Mouse (Mus musculus): ENCODE results near the gene Ralgapb. TPM values are rescaled to one million over a fixed set of nuclear protein-coding genes. Genes with fewer than 3 reads are reported as not detected.

Ralgapb gene
- polyA plus RNA-seq, 1 experiment from 2014 or later = 14.3 TPM

DNA sequence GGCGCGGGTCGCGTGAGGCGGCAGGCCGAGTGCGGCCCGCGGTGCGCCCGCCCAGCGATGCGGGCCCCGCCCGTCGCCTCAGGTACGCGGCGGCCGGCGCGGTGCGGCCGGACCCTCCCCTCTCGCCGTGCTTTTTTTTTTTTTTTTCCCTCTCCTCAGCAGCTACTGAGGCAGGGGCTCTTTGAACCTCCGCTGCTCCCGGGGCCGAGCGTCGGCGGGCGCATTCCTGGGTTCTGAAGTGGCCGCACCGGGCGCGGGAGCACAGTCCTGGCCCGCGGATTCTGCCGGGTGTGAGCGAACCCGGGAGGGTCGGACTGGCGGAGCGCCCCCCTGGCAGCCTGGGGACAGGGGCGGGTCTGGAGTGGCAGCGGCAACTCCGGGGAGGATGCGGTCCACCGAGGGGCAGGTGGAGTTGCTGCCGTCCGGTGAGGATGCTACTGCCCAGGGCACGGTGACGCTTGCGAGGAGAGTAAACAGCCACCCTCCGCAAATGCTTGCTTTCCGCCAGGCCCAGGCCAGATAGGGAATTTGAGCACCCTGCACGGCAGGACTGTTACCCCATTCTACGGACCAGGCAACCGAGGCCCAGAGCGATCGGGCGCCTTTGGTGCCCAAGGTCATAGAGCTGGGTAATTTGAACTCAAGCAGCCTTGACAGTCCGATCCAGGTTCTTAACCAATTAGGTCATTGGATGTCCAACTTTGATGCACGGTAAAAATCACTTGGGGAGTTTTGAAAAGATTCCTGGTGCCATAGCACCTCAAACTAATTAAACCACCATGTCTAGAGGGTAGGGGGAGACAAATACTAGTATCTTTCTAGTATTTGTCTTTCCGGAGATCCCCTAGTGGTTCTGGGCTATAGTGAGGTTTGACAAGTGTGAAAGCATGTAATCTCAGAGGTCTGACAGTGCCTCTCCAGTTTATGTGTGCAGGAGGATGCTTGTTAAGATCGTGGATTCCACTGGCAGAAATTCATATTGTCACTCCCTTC is 670 bp downstream of the Ralgapb start:
- ATAC-seq (ENCODE audit: insufficient number of reproducible peaks, low FRiP score, low TSS enrichment, low read depth) = peak; percentile 69
- Histone ChIP-seq H3K27me3 (no peaks in the 10 kb centered on the region), H3K4me2 (peak overlapping the region; percentile 87), H3K36me3 (no peaks in the 10 kb centered on the region), H3K4me3 (peak overlapping the region; percentile 87), H3K4me1 (peaks cover 19% of the 10 kb centered on the region), H3K9ac (peak overlapping the region; percentile 85), H3K27ac (peak overlapping the region; percentile 83), H3K9me3 (no peaks in the 10 kb centered on the region)
- WGBS = 2% methylated on average over 60 of the region's 67 CpGs

DNA sequence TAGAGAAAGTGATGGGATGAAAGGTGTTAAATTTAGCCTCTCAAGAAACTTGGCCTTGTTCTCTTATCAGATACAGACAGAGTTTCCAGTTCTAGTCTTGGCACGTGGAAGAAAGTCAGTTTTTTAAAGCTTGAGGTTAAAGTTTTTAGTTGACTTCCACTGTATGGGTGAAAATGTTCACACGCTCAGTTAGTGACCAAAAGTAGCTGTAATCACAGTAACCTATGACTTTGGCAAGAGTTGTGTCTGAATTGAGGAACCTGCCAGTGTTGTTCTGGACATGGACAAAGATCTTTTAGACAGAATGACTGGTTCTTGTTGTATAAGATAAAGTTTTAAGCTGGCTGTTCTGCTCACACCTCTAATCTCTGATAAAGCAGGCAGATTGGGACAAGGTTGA is 3.6 kb downstream of the Ralgapb start:
- no peak overlapping the region for H3K4me3 ChIP-seq
- H3K4me1 ChIP-seq = peaks cover 19% of the 10 kb centered on the region
- 77% methylated on average over 2 of the region's 2 CpGs for WGBS
- no peaks in the 10 kb centered on the region for H3K36me3 ChIP-seq
- no peak for ATAC-seq (ENCODE audit: insufficient number of reproducible peaks, low FRiP score, low TSS enrichment, low read depth)
- H3K9me3 ChIP-seq = no peaks in the 10 kb centered on the region
- no peak overlapping the region for H3K27ac ChIP-seq
- no peaks in the 10 kb centered on the region for H3K27me3 ChIP-seq
- H3K9ac ChIP-seq = no peak overlapping the region
- H3K4me2 ChIP-seq = no peak overlapping the region

DNA sequence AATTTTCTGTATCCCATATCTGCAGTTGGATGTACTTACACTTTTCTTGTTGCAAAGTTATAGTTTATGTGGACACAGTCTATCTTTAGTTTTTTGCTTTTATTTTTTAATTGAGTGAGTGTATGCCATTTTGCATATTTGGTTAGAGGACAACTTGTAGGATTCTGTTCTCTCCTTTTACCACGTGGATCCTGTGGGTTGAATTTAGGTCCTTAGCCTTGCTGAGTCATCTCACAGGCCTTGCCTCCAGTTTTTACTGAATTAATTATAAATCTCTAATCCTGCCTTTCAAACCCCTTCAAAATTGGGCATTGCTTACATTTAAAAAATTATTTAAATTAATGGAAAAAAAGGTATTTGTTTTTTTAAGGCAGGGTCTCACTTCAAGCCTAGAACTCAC is 6.2 kb downstream of the Ralgapb start:
- no peak overlapping the region for H3K27ac ChIP-seq
- no peak overlapping the region for H3K4me3 ChIP-seq
- 77% methylated on average over 1 of the region's 1 CpGs for WGBS
- H3K27me3 ChIP-seq = no peaks in the 10 kb centered on the region
- no peak overlapping the region for H3K9ac ChIP-seq
- no peak for ATAC-seq (ENCODE audit: insufficient number of reproducible peaks, low FRiP score, low TSS enrichment, low read depth)
- H3K9me3 ChIP-seq = no peaks in the 10 kb centered on the region
- peaks cover 10% of the 10 kb centered on the region for H3K4me1 ChIP-seq
- H3K36me3 ChIP-seq = 0 out of 2 replicates have a peak, but pooled peaks cover 2% of the 10 kb centered on the region
- H3K4me2 ChIP-seq = no peak overlapping the region

DNA sequence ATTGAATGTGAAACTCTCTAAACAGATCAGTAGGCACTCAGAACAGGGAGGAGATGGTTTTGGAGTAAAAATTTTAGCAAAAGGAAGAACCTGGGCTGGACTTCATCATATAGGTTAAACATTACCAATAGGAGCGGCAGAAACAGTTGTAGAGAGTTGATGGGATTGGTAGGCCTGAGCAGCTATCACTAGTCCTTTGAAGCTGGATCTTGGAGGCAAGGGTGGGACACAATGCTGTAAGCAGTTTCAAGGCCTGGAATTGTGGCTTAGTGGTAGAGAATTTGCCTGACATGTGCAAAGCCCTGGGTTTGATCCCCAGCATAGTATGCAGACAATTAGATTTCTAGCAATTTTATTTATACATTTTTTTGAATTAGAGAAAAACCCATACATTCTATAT is 9.0 kb downstream of the Ralgapb start:
- Histone ChIP-seq H3K27ac (no peak overlapping the region), H3K36me3 (0 out of 2 replicates have a peak, but pooled peaks cover 14% of the 10 kb centered on the region), H3K4me3 (no peak overlapping the region), H3K9me3 (no peaks in the 10 kb centered on the region), H3K4me1 (no peaks in the 10 kb centered on the region), H3K9ac (no peak overlapping the region), H3K4me2 (no peak overlapping the region), H3K27me3 (no peaks in the 10 kb centered on the region)
- WGBS = 82% methylated on average over 1 of the region's 1 CpGs
- ATAC-seq (ENCODE audit: insufficient number of reproducible peaks, low FRiP score, low TSS enrichment, low read depth) = no peak

DNA sequence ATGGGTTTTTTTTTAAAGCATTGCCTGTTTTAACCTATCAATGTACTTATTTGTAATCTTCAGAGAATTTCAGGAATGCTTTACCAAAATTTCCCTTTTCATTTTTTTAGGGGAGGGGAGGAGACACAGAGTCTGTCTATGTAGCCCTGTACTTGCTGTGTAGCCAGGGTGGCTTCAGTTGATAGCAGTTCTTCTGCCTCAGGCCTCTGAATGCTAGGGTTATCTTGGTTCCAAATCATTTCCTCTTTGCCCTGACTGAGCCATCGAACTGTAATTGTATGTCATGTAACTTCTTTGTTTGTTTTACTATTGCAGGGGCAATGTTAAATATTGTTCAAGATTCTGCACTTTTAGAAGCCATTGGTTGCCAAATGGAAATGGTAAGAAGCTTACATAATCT is 36.2 kb downstream of the Ralgapb start:
- Histone ChIP-seq H3K4me3 (no peak overlapping the region), H3K27ac (no peak overlapping the region), H3K36me3 (peaks cover 62% of the 10 kb centered on the region), H3K9me3 (no peaks in the 10 kb centered on the region), H3K27me3 (no peaks in the 10 kb centered on the region), H3K4me1 (no peaks in the 10 kb centered on the region), H3K4me2 (no peak overlapping the region), H3K9ac (no peak overlapping the region)
- 77% methylated on average over 1 of the region's 1 CpGs for WGBS
- ATAC-seq (ENCODE audit: insufficient number of reproducible peaks, low FRiP score, low TSS enrichment, low read depth) = no peak

DNA sequence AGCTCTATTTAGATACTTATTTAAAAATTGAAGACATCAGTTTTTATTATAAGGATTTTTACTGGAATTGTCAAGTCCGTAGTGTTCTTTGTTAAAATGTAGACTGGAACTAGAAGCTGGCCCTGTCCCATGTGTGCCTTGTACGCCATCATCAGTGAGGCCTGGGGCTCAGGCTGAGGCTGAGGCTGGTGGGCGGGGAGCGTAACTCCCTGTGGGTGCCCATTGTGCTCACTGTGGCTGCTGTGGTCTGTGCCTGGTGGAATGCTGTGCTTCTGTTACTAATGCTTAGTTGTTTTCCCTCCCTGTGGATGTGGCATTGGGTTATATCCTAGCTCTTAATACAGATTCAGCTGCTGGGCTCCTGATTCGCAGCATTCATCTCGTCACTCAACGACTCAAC is 40.2 kb downstream of the Ralgapb start:
- no peaks in the 10 kb centered on the region for H3K27me3 ChIP-seq
- H3K4me3 ChIP-seq = no peak overlapping the region
- H3K27ac ChIP-seq = no peak overlapping the region
- WGBS = 95% methylated on average over 7 of the region's 7 CpGs
- H3K9me3 ChIP-seq = no peaks in the 10 kb centered on the region
- H3K36me3 ChIP-seq = peaks cover 50% of the 10 kb centered on the region
- H3K9ac ChIP-seq = no peak overlapping the region
- ATAC-seq (ENCODE audit: insufficient number of reproducible peaks, low FRiP score, low TSS enrichment, low read depth) = no peak
- no peak overlapping the region for H3K4me2 ChIP-seq
- no peaks in the 10 kb centered on the region for H3K4me1 ChIP-seq

DNA sequence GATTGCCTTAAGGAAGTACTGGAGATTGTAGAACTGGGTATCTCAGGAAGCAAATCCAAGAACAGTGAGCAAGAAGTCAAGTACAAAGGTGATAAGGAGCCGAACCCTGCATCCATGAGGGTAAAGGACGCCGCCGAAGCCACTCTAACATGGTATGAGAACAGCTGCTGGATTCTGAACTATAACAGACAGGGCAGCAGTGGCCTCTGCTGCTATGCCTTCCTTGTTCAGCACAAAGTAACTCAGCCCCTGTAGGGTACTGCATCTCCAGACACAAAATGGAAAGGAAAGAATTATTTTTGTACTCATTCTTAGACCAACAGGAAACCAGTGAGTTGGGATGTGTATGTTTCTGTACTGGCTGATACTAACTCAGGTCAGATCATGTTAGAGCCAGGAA is 46.8 kb downstream of the Ralgapb start:
- Histone ChIP-seq H3K4me2 (no peak overlapping the region), H3K36me3 (peaks cover 63% of the 10 kb centered on the region), H3K9ac (no peak overlapping the region), H3K4me1 (no peaks in the 10 kb centered on the region), H3K9me3 (no peaks in the 10 kb centered on the region), H3K4me3 (no peak overlapping the region), H3K27ac (no peak overlapping the region), H3K27me3 (no peaks in the 10 kb centered on the region)
- WGBS = 87% methylated on average over 4 of the region's 4 CpGs
- no peak for ATAC-seq (ENCODE audit: insufficient number of reproducible peaks, low FRiP score, low TSS enrichment, low read depth)

DNA sequence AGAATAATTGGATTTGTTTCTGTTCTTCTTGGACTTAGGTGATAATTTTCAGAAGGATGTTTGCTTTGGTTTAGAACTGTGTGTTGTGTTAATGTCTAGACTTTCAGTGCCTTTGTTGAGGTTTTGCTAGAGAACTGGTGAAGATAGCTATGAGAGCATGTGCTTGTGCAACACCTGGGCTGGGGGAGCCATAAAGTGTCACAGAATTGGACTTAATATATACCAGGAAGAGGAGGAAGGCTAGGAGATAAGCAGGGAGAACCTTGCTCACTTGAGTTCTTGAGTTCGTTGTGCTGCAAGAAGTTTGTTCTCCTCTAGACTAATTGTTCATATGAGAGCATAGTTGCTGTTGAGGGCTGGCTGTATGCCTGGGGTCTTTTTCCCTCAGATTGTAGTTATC is 48.0 kb downstream of the Ralgapb start:
- H3K9me3 ChIP-seq = no peaks in the 10 kb centered on the region
- 81% methylated on average over 1 of the region's 1 CpGs for WGBS
- H3K4me2 ChIP-seq = no peak overlapping the region
- ATAC-seq (ENCODE audit: insufficient number of reproducible peaks, low FRiP score, low TSS enrichment, low read depth) = no peak
- H3K4me3 ChIP-seq = no peak overlapping the region
- peaks cover 70% of the 10 kb centered on the region for H3K36me3 ChIP-seq
- H3K27me3 ChIP-seq = no peaks in the 10 kb centered on the region
- H3K9ac ChIP-seq = no peak overlapping the region
- H3K27ac ChIP-seq = no peak overlapping the region
- no peaks in the 10 kb centered on the region for H3K4me1 ChIP-seq

DNA sequence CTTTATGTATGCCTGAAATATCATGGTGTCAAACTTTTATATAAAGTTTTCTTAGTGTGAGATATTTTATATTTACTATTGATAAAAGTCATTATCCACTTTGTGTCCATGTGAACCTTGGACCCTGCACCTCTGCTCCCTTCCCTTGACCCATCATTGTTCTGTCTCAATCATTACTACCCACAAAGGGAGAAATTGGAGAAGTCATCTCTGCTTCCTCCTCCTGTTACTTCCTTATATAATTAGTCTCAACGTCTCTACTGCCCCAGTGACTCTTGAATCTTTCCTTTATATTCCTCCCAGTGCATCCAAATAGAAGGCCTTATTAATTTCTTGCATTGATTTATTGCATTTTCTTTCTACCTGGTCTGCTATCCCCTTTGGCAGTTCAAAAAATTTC is 52.8 kb downstream of the Ralgapb start:
- Histone ChIP-seq H3K4me1 (no peaks in the 10 kb centered on the region), H3K9ac (no peak overlapping the region), H3K36me3 (peaks cover 80% of the 10 kb centered on the region), H3K4me2 (no peak overlapping the region), H3K27me3 (no peaks in the 10 kb centered on the region), H3K9me3 (no peaks in the 10 kb centered on the region), H3K4me3 (no peak overlapping the region), H3K27ac (no peak overlapping the region)
- ATAC-seq (ENCODE audit: insufficient number of reproducible peaks, low FRiP score, low TSS enrichment, low read depth) = no peak
- WGBS = 74% methylated on average over 1 of the region's 1 CpGs

DNA sequence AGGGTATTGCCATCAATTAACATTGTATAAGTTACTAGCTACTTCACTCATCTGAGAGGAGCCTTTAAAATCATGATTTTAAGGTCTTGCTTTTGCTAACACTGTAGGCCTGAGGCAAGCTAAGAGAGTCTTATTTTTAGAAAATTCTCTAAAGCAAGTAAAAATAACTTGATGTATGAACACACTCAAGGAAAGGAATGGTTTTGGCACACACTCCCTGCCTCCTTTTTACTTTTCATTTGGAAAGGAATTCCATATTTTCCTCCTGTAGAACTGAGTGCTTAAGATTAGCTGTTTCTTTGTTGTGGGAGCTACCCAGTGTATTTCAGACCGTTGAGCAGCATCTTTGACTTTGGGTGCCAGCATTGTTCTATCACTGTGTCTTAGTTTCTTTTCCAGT is 64.5 kb downstream of the Ralgapb start:
- peaks cover 51% of the 10 kb centered on the region for H3K36me3 ChIP-seq

DNA sequence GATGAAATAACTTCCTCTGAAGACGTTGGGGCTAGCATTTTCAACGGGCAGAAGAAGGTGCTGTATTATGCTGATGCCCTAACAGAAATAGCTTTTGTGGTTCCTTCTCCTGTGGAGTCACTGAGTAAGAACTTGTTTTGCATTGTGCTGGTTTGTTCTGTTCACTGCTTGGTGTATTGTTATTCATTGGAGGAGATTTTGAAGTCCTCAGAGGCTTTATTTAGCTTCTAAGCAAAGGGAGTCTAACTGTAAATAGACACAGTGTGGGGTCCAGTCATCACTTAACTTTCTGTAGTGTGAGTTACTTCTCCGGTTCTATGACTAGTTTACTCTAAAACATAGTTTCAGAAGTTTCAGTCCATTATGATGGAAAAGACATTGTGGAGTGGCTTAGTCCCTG is 68.0 kb downstream of the Ralgapb start:
- ATAC-seq (ENCODE audit: insufficient number of reproducible peaks, low FRiP score, low TSS enrichment, low read depth) = no peak
- H3K9ac ChIP-seq = no peak overlapping the region
- peaks cover 68% of the 10 kb centered on the region for H3K36me3 ChIP-seq
- H3K4me2 ChIP-seq = no peak overlapping the region
- H3K27ac ChIP-seq = no peak overlapping the region
- WGBS = 81% methylated on average over 3 of the region's 3 CpGs
- H3K4me1 ChIP-seq = no peaks in the 10 kb centered on the region
- H3K9me3 ChIP-seq = no peaks in the 10 kb centered on the region
- H3K27me3 ChIP-seq = no peaks in the 10 kb centered on the region
- no peak overlapping the region for H3K4me3 ChIP-seq

More for the DNA sequence above, 64.5 kb downstream of the Ralgapb start:
- no peak overlapping the region for H3K9ac ChIP-seq
- no peak overlapping the region for H3K4me2 ChIP-seq
- H3K4me3 ChIP-seq = no peak overlapping the region
- no peaks in the 10 kb centered on the region for H3K9me3 ChIP-seq
- ATAC-seq (ENCODE audit: insufficient number of reproducible peaks, low FRiP score, low TSS enrichment, low read depth) = no peak
- no peaks in the 10 kb centered on the region for H3K4me1 ChIP-seq
- H3K27ac ChIP-seq = no peak overlapping the region
- H3K27me3 ChIP-seq = no peaks in the 10 kb centered on the region
- WGBS = 89% methylated on average over 1 of the region's 1 CpGs

DNA sequence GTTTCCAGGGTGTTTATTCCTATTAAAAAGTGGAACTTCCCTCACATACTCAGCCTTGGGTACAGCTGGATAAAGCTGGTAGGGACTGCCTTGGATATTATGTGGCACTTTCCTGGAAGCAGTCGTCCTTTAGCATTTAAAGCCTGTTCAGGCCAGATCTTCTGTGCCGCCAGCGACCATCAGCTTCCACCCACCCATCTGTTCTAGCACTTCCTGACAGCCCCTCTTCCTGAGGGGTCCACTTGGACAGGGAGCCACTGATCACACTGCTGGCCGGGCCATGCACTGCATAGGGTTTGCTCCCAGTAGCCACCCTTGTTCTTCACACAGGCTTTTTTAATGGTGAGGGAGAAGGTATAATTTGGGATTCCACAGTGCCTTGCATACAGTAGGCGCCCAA is 88.8 kb downstream of the Ralgapb start:
- H3K9ac ChIP-seq = no peak overlapping the region
- H3K27me3 ChIP-seq = no peaks in the 10 kb centered on the region
- 77% methylated on average over 5 of the region's 5 CpGs for WGBS
- H3K9me3 ChIP-seq = no peaks in the 10 kb centered on the region
- peaks cover 51% of the 10 kb centered on the region for H3K36me3 ChIP-seq
- no peak overlapping the region for H3K4me3 ChIP-seq
- no peak overlapping the region for H3K27ac ChIP-seq
- ATAC-seq (ENCODE audit: insufficient number of reproducible peaks, low FRiP score, low TSS enrichment, low read depth) = no peak
- peaks cover 7% of the 10 kb centered on the region for H3K4me1 ChIP-seq
- H3K4me2 ChIP-seq = no peak overlapping the region

Measured in limb, embryonic 15.5 days (tissue).